Mouse (Mus musculus) CH12.LX (cell line): Measurements from ENCODE around the gene Mindy4b-ps. TPM values are rescaled to one million over a fixed set of nuclear protein-coding genes. Genes with fewer than 3 reads are reported as not detected.

Experiments used
- DNase-seq: peaks from one replicate; pipeline ENCODE4 v3.0.0-alpha.2; 2013; ENCODE audit errors: extremely low read depth
- H3K27ac ChIP-seq: 2 replicates; pipeline ENCODE4 v1.5.1; 2012; ENCODE audit warnings: low read depth, mild to moderate bottlenecking, control low read depth, moderate library complexity; ENCODE audit not compliant: insufficient read depth
- H3K27me3 ChIP-seq: replicated peaks from 2 replicates; pipeline ENCODE3; 2012; ENCODE audit warnings: inconsistent platforms
- H3K36me3 ChIP-seq, 2 experiments: replicated peaks in 1 of 2; 2 replicates each; pipeline versions ENCODE3 to v1.6.1; 2012; ENCODE audit warnings: inconsistent platforms in 1 of 2, low read length in 1 of 2, mild to moderate bottlenecking in 1 of 2, mixed read lengths in 1 of 2, moderate library complexity in 1 of 2; ENCODE audit not compliant: control insufficient read depth in 1 of 2, insufficient read depth in 1 of 2
- H3K4me1 ChIP-seq, 2 experiments: 2 replicates each; pipeline ENCODE4 v1.6.1; 2012; ENCODE audit warnings: inconsistent platforms in 1 of 2, moderate library complexity in 1 of 2; ENCODE audit not compliant: insufficient read depth in 2 of 2, control insufficient read depth in 1 of 2
- H3K4me2 ChIP-seq: 2 replicates; pipeline ENCODE4 v1.6.1; 2012; ENCODE audit warnings: low read depth, mild to moderate bottlenecking, control low read depth; ENCODE audit not compliant: poor library complexity, insufficient read depth, severe bottlenecking
- H3K4me3 ChIP-seq, 3 experiments: fragments of 150-350 bp in 1 of 3; sonication (generic) in 1 of 3; replicated peaks in 1 of 3; 2 replicates each; pipeline versions ENCODE3 to v1.5.1; 2011 to 2012; ENCODE audit warnings: low read depth in 2 of 3, low read length in 2 of 3, mild to moderate bottlenecking in 2 of 3, moderate library complexity in 2 of 3, control low read depth in 1 of 3, improper control_type of control experiment in 1 of 3, inconsistent platforms in 1 of 3, mixed read lengths in 1 of 3; ENCODE audit not compliant: poor library complexity in 1 of 3
- H3K79me2 ChIP-seq: replicated peaks from 2 replicates; pipeline ENCODE4 v1.6.1; 2012; ENCODE audit warnings: mild to moderate bottlenecking, moderate library complexity; ENCODE audit not compliant: control insufficient read depth, poor library complexity, insufficient read depth, severe bottlenecking; ENCODE audit errors: extremely low read depth
- H3K9ac ChIP-seq: 2 replicates; pipeline ENCODE4 v1.6.1; 2012; ENCODE audit warnings: low read depth, mild to moderate bottlenecking, control low read depth, moderate library complexity; ENCODE audit not compliant: insufficient read depth
- H3K9me3 ChIP-seq: replicated peaks from 2 replicates; pipeline ENCODE3; 2012; ENCODE audit warnings: low read length, inconsistent platforms, mixed read lengths
- CTCF ChIP-seq, 2 experiments: IDR thresholded peaks in 1 of 2; conservative IDR thresholded peaks in 1 of 2; 2 replicates each; pipeline ENCODE4 v1.5.1; 2011 to 2012; ENCODE audit warnings: low read depth in 2 of 2, low read length in 2 of 2, improper control_type of control experiment in 1 of 2, inconsistent platforms in 1 of 2, mild to moderate bottlenecking in 1 of 2, moderate library complexity in 1 of 2
- ELF1 ChIP-seq: IDR thresholded peaks from 2 replicates; pipeline ENCODE4 v1.6.1; 2014; ENCODE audit warnings: low read depth, mild to moderate bottlenecking, inconsistent platforms, low read length, improper control_type of control experiment
- GABPA ChIP-seq: IDR thresholded peaks from 2 replicates; pipeline ENCODE4 v1.6.1; 2012; ENCODE audit warnings: low read depth, low read length, improper control_type of control experiment, inconsistent platforms; ENCODE audit not compliant: insufficient replicate concordance
- JUN ChIP-seq: IDR thresholded peaks from 2 replicates; pipeline ENCODE4 v1.6.1; 2011; ENCODE audit warnings: low read depth, mild to moderate bottlenecking, low read length, improper control_type of control experiment, moderate library complexity; ENCODE audit not compliant: insufficient read depth
- MAFK ChIP-seq: IDR thresholded peaks from 2 replicates; pipeline ENCODE4 v1.6.1; 2011; ENCODE audit warnings: low read length, improper control_type of control experiment; ENCODE audit not compliant: insufficient replicate concordance
- MAZ ChIP-seq: IDR thresholded peaks from 2 replicates; pipeline ENCODE4 v1.6.1; 2012; ENCODE audit warnings: low read depth, mild to moderate bottlenecking, inconsistent platforms, low read length, improper control_type of control experiment, moderate library complexity
- NELFE ChIP-seq: IDR thresholded peaks from 2 replicates; pipeline ENCODE4 v1.6.1; 2011; ENCODE audit warnings: low read depth, low read length, improper control_type of control experiment
- NRF1 ChIP-seq: IDR thresholded peaks from 2 replicates; pipeline ENCODE4 v1.6.1; 2014; ENCODE audit warnings: low read depth, mild to moderate bottlenecking, inconsistent platforms, low read length, improper control_type of control experiment, moderate library complexity
- POLR2A ChIP-seq: IDR thresholded peaks from 2 replicates; pipeline ENCODE4 v1.6.1; 2011; ENCODE audit warnings: low read depth, mild to moderate bottlenecking, improper control_type of control experiment, low read length
- RAD21 ChIP-seq: IDR thresholded peaks from 2 replicates; pipeline ENCODE4 v1.6.1; 2011; ENCODE audit warnings: low read depth, mild to moderate bottlenecking, low read length, improper control_type of control experiment, moderate library complexity
- SIN3A ChIP-seq: IDR thresholded peaks from 2 replicates; pipeline ENCODE4 v1.6.1; 2012; ENCODE audit warnings: low read length, improper control_type of control experiment, inconsistent platforms
- UBTF ChIP-seq: IDR thresholded peaks from 2 replicates; pipeline ENCODE4 v1.6.1; 2012; ENCODE audit warnings: low read depth, mild to moderate bottlenecking, inconsistent platforms, low read length, improper control_type of control experiment, moderate library complexity
- USF1 ChIP-seq: IDR thresholded peaks from 2 replicates; pipeline ENCODE4 v1.6.1; 2014; ENCODE audit warnings: low read depth, mild to moderate bottlenecking, inconsistent platforms, low read length, improper control_type of control experiment
- dilution Hi-C: fragments of 300-500 bp; cut with MboI; formaldehyde crosslinking; loops from 2 replicates; pipeline ENCODE4 v1.14.3; 2020; ENCODE audit warnings: low sequenced_read_pairs; ENCODE audit not compliant: extremely low pct_unique_long_range_greater_than_20kb, extremely low pct_ligation_motif_present
- in situ Hi-C: fragments of 300-500 bp; cut with MboI; formaldehyde crosslinking; loops from 3 replicates; pipeline ENCODE4 v1.14.3; 2019; ENCODE audit warnings: low sequenced_read_pairs, low pct_ligation_motif_present, low pct_unique_long_range_greater_than_20kb, mixed read lengths
- polyA plus RNA-seq: library from polyadenylated mRNA; unstranded; fragments of >175 nt; gene quantifications from 2 replicates; pipeline ENCODE4 v1.2.1, GENCODE M21; 2012; ENCODE audit warnings: low read depth; ENCODE audit not compliant: insufficient read length
- total RNA-seq, 2 experiments: library from RNA; depleted of rRNA; stranded (reverse); fragments of 300-350 nt in 1 of 2; fragments of >200 nt in 1 of 2; gene quantifications; 2 replicates each; pipeline ENCODE4 v1.2.3; 2012 to 2014

Mindy4b-ps gene
- total and polyA plus RNA-seq, 3 experiments: not detected

DNA sequence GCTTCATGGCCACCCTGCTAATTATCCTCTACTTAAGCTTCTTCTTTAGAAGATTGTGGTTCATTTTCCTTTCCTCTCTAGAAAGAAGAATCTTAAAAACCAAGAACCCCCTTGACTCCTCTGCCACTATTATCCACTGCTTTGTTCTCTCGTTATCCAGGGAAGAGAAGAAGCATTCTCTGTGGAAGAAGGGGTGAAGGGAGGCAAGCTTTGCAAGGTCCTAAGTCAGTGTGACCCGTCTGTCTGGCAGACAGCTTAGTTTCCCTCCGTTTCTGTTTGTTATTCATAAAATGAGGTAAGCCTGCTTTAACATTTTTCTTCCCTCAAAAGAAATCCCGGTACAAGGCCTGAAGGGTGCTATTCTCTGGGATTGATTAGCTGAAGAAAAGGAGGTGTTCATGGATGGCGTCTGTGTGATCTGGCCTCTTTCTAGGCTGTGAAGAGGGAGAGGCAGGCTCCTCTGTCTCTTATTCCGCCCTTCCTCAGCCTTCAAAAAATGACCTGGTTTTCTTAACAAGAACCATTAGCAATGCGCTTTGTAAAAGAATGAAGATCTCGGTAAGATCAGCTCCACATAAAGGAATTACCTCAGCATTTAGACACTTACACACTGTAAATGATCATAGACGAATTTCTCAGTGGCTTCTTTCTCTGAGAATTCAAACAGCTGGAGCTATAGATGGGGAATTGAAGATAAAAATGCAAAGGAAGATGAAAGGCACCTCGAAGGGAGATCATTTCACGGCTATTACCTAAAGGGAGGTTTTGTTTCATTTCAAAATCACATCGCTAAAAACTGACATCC, 12.8 kb downstream of the Mindy4b-ps start:
- H3K36me3 ChIP-seq: no peaks in the 10 kb centered on the region
- in situ Hi-C loops: no loop called here
- H3K27ac ChIP-seq: no peak overlapping the region
- TF ChIP-seq RAD21 (no peak), NRF1 (no peak)
- H3K27me3 ChIP-seq: no peaks in the 10 kb centered on the region
- H3K9me3 ChIP-seq: no peaks in the 10 kb centered on the region
- no peaks in the 10 kb centered on the region for H3K4me1 ChIP-seq
- H3K9ac ChIP-seq: no peak overlapping the region
- H3K79me2 ChIP-seq: no peaks in the 10 kb centered on the region
- dilution Hi-C loops: no loop called here
- no peak overlapping the region for H3K4me2 ChIP-seq
- DNase-seq: no peak
- H3K4me3 ChIP-seq: no peak overlapping the region

DNA sequence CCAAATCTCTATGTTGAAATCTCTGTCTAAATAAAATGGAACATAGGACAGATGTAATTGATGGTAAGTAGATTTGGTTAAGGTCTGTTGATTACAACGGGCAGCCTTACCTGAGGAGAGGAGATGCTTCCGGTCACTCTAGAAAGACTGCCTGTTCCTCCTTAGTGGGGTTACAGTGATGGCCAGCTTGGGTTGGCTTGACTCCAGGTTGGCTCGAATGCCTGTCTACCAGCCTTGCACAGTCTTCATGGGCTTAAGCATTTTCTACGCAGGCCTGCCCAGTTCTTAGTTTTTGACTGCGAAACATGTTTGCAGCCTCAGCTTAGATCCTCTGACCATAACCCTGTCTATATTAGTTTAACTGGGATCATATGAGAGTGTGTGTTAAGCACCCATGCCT, 13.5 kb downstream of the Mindy4b-ps start:
- dilution Hi-C loops (no loop called here), in situ Hi-C loops (no loop called here)
- Histone ChIP-seq H3K36me3 (no peaks in the 10 kb centered on the region), H3K9me3 (no peaks in the 10 kb centered on the region), H3K27ac (no peak overlapping the region), H3K9ac (no peak overlapping the region), H3K4me2 (no peak overlapping the region), H3K4me1 (no peaks in the 10 kb centered on the region), H3K4me3 (no peak overlapping the region), H3K79me2 (no peaks in the 10 kb centered on the region), H3K27me3 (no peaks in the 10 kb centered on the region)
- no peak for DNase-seq
- no peak for TF ChIP-seq JUN
- no peak for TF ChIP-seq POLR2A

DNA sequence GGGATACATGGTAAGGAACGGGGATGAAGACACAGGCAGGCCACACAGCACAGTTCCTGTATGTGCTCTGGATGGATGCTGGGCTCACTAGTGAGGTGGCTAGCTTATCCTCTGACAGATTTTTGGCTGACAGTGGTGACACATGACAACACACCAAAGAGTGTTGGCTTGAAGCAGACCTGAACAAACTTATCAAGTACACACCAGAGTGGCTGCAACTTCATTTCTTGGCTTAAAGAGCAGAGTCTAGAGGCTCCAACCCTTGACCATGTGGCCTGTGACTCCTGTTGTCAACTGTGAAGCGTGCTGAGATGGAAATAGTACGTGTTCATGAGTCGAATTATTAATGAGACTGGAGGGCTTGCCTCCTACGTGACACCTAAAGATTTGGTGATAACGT, 17.4 kb downstream of the Mindy4b-ps start:
- no peak overlapping the region for H3K27ac ChIP-seq
- H3K4me3 ChIP-seq: no peak overlapping the region
- no peak overlapping the region for H3K4me2 ChIP-seq
- H3K9ac ChIP-seq: no peak overlapping the region
- no peaks in the 10 kb centered on the region for H3K79me2 ChIP-seq
- no peaks in the 10 kb centered on the region for H3K4me1 ChIP-seq
- in situ Hi-C loops: no loop called here
- TF ChIP-seq UBTF (no peak), ELF1 (no peak), CTCF (conservative IDR thresholded peaks at IDR 0.05 in 1 of 2, IDR thresholded peaks at IDR 0.05 in 1 of 2; ENCODE audit: low read depth in 2 of 2, low read length in 2 of 2) (no peak), SIN3A (no peak), MAFK (no peak), GABPA (no peak), MAZ (no peak), NELFE (no peak), NRF1 (no peak), USF1 (no peak)
- TF ChIP-seq, all 38 proteins: peak for 0
- dilution Hi-C loops: no loop called here
- Histone ChIP-seq H3K27me3 (no peaks in the 10 kb centered on the region), H3K36me3 (no peaks in the 10 kb centered on the region), H3K9me3 (no peaks in the 10 kb centered on the region)
- DNase-seq: no peak
